Mouse (Mus musculus) kidney, embryonic 15.5 days (tissue): ENCODE results near the gene Exoc4. TPM values are rescaled to one million over a fixed set of nuclear protein-coding genes. Genes with fewer than 3 reads are reported as not detected.

Experiments
- ATAC-seq: fragments of 200-750 bp; cut with Nextera tagmentation; replicated peaks from 2 replicates; pipeline ENCODE4 v1.8.0; 2017; ENCODE audit warnings: moderate TSS enrichment; ENCODE audit not compliant: low FRiP score
- H3K27ac ChIP-seq: fragments of 300-500 bp; sonication (generic); 2 replicates; pipeline ENCODE4 v1.5.1; 2015; ENCODE audit warnings: mild to moderate bottlenecking, inconsistent platforms
- H3K27me3 ChIP-seq: fragments of 300-500 bp; sonication (generic); 2 replicates; pipeline ENCODE4 v1.6.1; 2015; ENCODE audit warnings: inconsistent platforms
- H3K36me3 ChIP-seq: fragments of 300-500 bp; sonication (generic); 2 replicates; pipeline ENCODE4 v1.6.1; 2015; ENCODE audit warnings: inconsistent platforms
- H3K4me1 ChIP-seq: fragments of 300-500 bp; sonication (generic); 2 replicates; pipeline ENCODE4 v1.6.1; 2015; ENCODE audit warnings: inconsistent platforms
- H3K4me2 ChIP-seq: fragments of 300-500 bp; sonication (generic); 2 replicates; pipeline ENCODE4 v1.6.1; 2015; ENCODE audit warnings: moderate library complexity, mild to moderate bottlenecking, inconsistent platforms
- H3K4me3 ChIP-seq: fragments of 300-500 bp; sonication (generic); replicated peaks from 2 replicates; pipeline ENCODE4 v1.5.1; 2015; ENCODE audit warnings: mild to moderate bottlenecking, inconsistent platforms
- H3K9ac ChIP-seq: fragments of 300-500 bp; sonication (generic); 2 replicates; pipeline ENCODE4 v1.6.1; 2015; ENCODE audit warnings: mild to moderate bottlenecking, inconsistent platforms
- H3K9me3 ChIP-seq: fragments of 300-500 bp; sonication (generic); replicated peaks from 2 replicates; pipeline ENCODE4 v1.6.1; 2016; ENCODE audit warnings: inconsistent platforms
- WGBS: fragments of 180-500 bp; shearing (Covaris S2); methylation state at CpG from one replicate; pipeline ENCODE4 v1.1.7; 2015; ENCODE audit warnings: mixed read lengths; 5-methylcytosine and 5-hydroxymethylcytosine counted together
- polyA plus RNA-seq: library from polyadenylated mRNA; unstranded; fragments of >200 nt; fragmentation: Nextera tagmentation; extraction: Ambion mirVana; gene quantifications from 2 replicates; pipeline ENCODE4 v1.2.1, GENCODE M21; 2015

Gene Exoc4
- polyA plus RNA-seq, 1 experiment from 2014 or later, result 39.9 TPM

DNA sequence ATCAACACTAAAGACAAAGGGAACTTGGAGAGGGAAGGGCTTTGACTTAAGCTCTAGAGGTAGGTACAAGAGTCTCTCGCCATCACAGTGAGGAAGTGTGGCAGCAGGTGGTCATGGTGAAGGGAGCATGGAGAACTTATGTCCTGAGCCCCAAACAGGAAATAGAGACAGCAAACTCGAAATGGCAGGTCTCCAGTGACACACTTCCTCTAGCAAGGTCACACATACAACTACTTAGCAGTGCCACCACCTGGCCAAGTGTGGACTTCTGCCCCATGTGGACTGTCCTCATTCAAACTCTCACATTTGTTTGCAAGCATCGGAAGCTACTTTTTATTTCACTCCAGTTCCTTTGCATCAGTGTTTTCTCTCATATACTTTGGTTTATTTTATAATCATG lies 74.0 kb downstream of the Exoc4 start:
- H3K4me2 ChIP-seq, result no peak overlapping the region
- WGBS, result 79% methylated on average over 3 of the region's 3 CpGs
- no peaks in the 10 kb centered on the region for H3K4me1 ChIP-seq
- no peaks in the 10 kb centered on the region for H3K27me3 ChIP-seq
- ATAC-seq, result no peak
- H3K9me3 ChIP-seq, result no peaks in the 10 kb centered on the region
- no peak overlapping the region for H3K9ac ChIP-seq
- no peak overlapping the region for H3K27ac ChIP-seq
- H3K4me3 ChIP-seq, result no peak overlapping the region
- H3K36me3 ChIP-seq, result no peaks in the 10 kb centered on the region

DNA sequence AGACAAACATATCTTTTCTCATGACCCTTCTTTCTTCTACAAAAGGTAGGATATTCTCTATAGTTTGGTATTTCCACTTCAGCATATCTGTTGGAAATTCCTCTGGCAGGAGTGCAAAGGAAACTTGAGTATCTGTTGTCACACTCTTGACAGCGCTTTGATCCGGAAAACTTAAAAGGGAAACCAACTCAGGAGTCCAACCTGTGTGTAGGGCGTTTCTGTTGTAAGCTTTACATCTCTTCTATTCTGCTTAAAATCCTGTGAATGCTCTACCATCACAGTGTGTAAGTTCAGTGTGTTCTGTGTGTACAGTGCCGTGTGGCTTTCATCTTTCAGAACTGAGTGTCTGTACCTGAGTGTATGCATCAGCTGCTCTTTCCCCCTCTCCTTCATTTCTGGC lies 74.5 kb downstream of the Exoc4 start:
- H3K4me3 ChIP-seq, result no peak overlapping the region
- H3K9me3 ChIP-seq, result no peaks in the 10 kb centered on the region
- WGBS, result 84% methylated on average over 4 of the region's 4 CpGs
- H3K36me3 ChIP-seq, result no peaks in the 10 kb centered on the region
- H3K27me3 ChIP-seq, result no peaks in the 10 kb centered on the region
- H3K4me2 ChIP-seq, result no peak overlapping the region
- no peaks in the 10 kb centered on the region for H3K4me1 ChIP-seq
- ATAC-seq, result no peak
- H3K9ac ChIP-seq, result no peak overlapping the region
- no peak overlapping the region for H3K27ac ChIP-seq

DNA sequence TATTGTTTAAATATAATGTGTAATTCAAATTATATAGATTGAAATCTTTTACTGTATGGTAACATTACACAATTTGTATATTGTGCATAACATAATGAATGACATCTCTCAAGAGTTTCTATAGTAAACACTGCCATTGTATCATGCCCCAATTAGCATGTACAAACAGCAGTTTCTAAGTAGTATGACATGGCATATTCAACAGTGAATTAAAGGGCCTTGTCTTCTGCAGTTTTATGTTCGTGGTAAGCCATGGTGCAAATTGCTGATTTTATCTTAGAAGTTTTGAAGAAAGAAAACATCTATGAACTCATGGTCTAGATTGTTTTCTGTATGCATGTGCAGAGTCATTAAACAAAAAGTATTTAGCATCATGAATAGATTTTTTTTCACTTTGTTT lies 79.4 kb downstream of the Exoc4 start:
- WGBS, result 71% methylated on average over 1 of the region's 1 CpGs
- Histone ChIP-seq H3K4me1 (no peaks in the 10 kb centered on the region), H3K9me3 (no peaks in the 10 kb centered on the region), H3K4me2 (no peak overlapping the region), H3K9ac (no peak overlapping the region), H3K36me3 (peaks cover 6% of the 10 kb centered on the region; the same call in 1 of the 2 replicates), H3K4me3 (no peak overlapping the region), H3K27me3 (no peaks in the 10 kb centered on the region), H3K27ac (no peak overlapping the region)
- no peak for ATAC-seq

DNA sequence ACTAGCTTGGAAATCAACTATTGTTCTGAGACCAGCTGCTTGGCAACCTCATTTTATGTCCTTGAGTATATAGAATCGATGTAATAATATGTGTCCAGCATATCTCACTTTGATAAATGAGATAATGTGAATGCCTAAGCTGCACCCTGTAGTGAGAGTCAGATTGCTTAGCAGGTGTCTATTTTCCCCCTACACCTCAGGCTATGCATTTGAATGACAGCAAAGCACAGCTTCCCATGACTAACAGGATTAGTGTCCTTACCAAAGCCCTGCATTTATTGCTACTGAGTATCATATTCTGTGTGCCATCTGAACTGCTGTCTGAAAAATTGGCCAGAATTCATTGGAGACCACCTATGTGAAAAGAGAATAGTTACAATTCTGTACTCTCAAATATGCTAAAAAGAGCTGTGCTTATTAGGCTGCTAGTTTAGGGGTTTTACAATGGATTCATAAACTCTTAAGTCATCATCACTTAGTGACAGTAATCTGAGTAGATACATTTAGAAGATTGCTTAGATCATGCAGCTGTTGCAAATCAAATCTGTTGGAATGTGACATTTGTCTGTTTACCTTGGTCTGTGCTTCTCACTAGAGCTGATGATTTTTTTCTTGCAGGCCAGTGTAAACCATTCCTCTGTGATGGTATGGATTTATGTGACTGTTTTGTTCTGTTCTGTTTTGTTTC lies 98.3 kb downstream of the Exoc4 start:
- Histone ChIP-seq H3K9me3 (no peaks in the 10 kb centered on the region), H3K27ac (no peak overlapping the region), H3K4me1 (no peaks in the 10 kb centered on the region), H3K4me2 (no peak overlapping the region), H3K9ac (no peak overlapping the region), H3K4me3 (no peak overlapping the region), H3K36me3 (no peaks in the 10 kb centered on the region), H3K27me3 (no peaks in the 10 kb centered on the region)
- no peak for ATAC-seq
- WGBS, result 63% methylated on average over 1 of the region's 1 CpGs

DNA sequence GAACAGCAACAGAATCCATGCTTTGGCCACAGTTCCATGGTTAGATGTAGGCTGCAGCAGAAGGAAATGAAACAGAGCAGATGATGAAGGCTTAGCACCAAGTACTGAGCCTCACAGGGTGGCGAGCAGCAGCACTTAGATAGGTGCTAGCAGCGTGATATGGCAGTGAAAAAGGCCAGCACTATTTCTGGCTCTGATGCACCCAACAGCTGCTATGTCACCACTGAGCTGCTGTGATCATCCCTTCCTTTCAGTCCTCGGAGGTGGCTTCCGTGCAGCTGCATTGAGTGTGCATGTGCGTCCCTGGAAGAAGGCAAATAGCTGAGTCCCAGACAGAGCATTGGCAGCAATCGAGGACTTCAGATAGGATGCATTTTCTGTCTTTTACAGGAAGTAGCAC lies 112.7 kb downstream of the Exoc4 start:
- Histone ChIP-seq H3K4me3 (no peak overlapping the region), H3K27me3 (no peaks in the 10 kb centered on the region), H3K9ac (no peak overlapping the region), H3K4me2 (no peak overlapping the region), H3K9me3 (no peaks in the 10 kb centered on the region), H3K36me3 (0 out of 2 replicates have a peak, but pooled peaks cover 3% of the 10 kb centered on the region), H3K27ac (no peak overlapping the region), H3K4me1 (no peaks in the 10 kb centered on the region)
- no peak for ATAC-seq
- 84% methylated on average over 6 of the region's 6 CpGs for WGBS

DNA sequence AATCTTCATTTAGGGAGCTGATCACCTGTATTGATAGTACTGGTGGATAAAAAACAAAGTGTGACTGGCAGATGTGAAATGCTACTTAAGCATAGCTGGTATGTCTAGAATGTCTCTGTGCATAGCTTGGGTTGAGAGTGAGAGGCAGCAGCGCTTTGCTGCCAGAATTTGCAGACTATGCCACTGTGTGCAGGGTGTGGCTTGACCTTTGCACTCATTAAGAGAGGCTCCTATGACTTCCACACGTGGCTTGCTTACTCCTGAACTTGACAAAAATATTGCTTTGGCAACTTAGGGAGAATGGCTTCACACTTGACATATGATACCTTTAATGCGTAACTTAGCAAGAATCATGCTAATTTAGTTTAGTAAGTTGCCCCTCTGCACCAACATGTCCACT lies 131.6 kb downstream of the Exoc4 start:
- 48% methylated on average over 3 of the region's 3 CpGs for WGBS
- no peaks in the 10 kb centered on the region for H3K36me3 ChIP-seq
- no peak overlapping the region for H3K4me3 ChIP-seq
- no peak overlapping the region for H3K27ac ChIP-seq
- H3K27me3 ChIP-seq, result no peaks in the 10 kb centered on the region
- no peak overlapping the region for H3K4me2 ChIP-seq
- ATAC-seq, result no peak
- no peaks in the 10 kb centered on the region for H3K9me3 ChIP-seq
- no peak overlapping the region for H3K9ac ChIP-seq
- H3K4me1 ChIP-seq, result no peaks in the 10 kb centered on the region

DNA sequence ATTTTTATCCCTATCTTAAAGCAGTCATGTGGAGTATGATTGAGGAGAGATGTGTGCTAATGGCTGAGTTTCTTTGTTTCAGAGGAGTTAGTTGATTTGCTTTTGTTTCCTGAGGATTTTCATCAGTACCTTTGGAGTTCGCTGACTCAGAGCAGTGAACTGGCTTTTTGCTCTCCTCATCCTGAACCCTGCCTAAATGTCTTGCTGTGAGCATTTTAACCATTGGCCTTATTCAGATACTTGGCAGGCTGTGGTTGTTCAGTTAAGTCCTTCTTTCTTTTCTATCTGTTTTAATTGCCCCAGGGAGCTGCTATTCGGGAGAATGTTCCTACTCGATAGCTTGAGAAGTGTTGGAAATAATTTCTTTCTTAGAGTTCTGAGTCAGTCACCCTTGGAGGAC lies 133.3 kb downstream of the Exoc4 start:
- Histone ChIP-seq H3K4me3 (no peak overlapping the region), H3K9ac (no peak overlapping the region), H3K27me3 (no peaks in the 10 kb centered on the region), H3K4me2 (no peak overlapping the region), H3K9me3 (no peaks in the 10 kb centered on the region), H3K27ac (no peak overlapping the region), H3K36me3 (no peaks in the 10 kb centered on the region), H3K4me1 (no peaks in the 10 kb centered on the region)
- ATAC-seq, result no peak
- WGBS, result 83% methylated on average over 3 of the region's 3 CpGs

DNA sequence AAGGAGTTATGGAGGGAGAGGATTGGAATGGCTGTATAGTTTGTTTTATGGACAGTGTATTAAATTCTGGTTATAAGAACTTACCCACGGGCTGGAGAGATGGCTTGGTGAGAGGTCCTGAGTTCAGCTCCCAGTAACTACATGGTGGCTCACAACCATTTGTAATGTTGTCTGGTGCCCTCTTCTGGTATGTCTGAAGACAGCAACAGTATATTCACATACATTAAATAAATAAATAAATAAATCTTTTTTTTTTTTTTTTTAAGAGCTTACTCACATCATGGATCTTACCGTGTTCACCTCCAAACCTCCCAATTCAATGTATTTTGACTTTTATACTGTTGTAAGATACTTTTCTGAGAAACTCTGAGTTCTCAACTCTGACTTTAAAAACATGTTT lies 143.1 kb downstream of the Exoc4 start:
- Histone ChIP-seq H3K4me3 (no peak overlapping the region), H3K9me3 (no peaks in the 10 kb centered on the region), H3K4me1 (no peaks in the 10 kb centered on the region), H3K27ac (no peak overlapping the region), H3K36me3 (no peaks in the 10 kb centered on the region), H3K27me3 (no peaks in the 10 kb centered on the region), H3K9ac (no peak overlapping the region), H3K4me2 (no peak overlapping the region)
- WGBS, result 76% methylated on average over 2 of the region's 2 CpGs
- ATAC-seq, result no peak

DNA sequence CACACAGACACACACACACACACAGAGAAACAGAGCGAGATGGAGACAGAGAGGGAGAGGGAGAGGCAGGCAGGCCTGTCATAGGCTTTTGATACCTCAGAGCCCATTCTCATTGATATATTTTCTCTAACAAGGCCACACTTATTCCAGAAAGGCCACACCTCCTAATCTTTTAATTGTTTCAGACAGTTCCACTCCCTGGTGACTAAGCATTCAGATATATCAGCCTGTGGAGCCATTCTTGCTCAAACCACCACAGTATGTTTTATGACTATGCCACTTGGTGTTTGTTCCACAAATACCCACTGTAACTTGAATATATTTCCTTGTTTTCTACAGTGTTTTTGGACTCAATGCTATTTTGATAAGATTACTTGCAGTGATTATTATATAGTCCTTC lies 150.6 kb downstream of the Exoc4 start:
- Histone ChIP-seq H3K9me3 (no peaks in the 10 kb centered on the region), H3K27me3 (no peaks in the 10 kb centered on the region), H3K4me2 (no peak overlapping the region), H3K4me1 (no peaks in the 10 kb centered on the region), H3K9ac (no peak overlapping the region), H3K27ac (no peak overlapping the region), H3K4me3 (no peak overlapping the region), H3K36me3 (no peaks in the 10 kb centered on the region)
- 83% methylated on average over 1 of the region's 1 CpGs for WGBS
- ATAC-seq, result no peak

DNA sequence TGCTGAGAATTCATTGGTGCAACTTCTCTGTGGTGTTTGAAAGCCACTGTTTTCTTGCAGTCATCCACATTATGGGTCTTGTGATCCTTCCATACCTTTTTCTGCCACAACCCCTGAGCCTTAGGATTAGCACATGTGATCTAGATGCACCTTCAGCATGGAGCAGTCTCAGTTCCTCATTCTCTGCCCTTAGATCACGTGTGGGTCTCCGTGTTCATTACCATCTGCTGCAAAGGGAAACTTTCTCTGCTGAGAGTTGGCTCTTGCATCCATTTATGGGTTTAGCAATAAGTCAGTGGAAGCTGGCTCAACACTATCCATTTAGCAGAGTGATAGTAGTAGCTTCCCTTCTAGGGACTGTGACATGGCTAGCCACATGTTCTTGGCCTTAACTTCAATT lies 152.3 kb downstream of the Exoc4 start:
- Histone ChIP-seq H3K9me3 (no peaks in the 10 kb centered on the region), H3K4me2 (no peak overlapping the region), H3K36me3 (no peaks in the 10 kb centered on the region), H3K27ac (no peak overlapping the region), H3K4me3 (no peak overlapping the region), H3K27me3 (no peaks in the 10 kb centered on the region), H3K9ac (no peak overlapping the region), H3K4me1 (no peaks in the 10 kb centered on the region)
- no peak for ATAC-seq
- WGBS, result 95% methylated on average over 2 of the region's 2 CpGs

DNA sequence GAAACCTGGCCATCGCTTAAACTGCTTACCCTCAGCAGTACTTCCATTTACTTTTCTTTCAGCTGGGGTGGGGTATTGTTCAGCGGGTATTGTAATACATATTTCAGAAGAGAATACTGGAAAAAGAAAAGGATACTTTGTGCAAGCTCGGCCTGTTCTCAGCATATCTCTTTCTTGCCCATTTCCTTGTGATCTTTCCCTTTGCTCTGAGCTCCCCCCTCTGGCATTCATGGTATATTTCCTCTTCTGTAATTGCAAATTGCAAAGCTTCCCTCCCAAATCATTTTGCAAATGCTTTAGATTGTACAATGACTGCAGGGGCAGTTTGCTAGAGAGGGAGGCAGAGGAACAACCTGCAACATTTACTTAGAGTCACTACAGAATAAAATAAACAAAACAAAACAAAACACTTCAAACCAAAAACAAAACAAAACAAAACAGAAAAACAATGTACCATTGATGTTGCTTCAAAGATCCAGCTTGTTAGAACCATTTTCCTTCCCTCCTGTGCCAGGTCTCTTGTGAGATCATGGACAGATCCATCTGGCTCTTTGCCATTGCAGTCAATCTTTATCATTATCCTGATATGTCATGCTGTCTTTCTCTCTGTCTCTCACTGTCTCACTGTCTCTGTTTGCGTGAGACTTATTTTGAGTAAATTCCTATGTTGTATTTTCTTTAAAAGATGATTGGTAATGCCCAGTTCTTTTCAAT lies 156.8 kb downstream of the Exoc4 start:
- no peak overlapping the region for H3K4me3 ChIP-seq
- no peak overlapping the region for H3K27ac ChIP-seq
- H3K27me3 ChIP-seq, result no peaks in the 10 kb centered on the region
- ATAC-seq, result no peak
- 62% methylated on average over 4 of the region's 4 CpGs for WGBS
- H3K4me2 ChIP-seq, result no peak overlapping the region
- H3K9me3 ChIP-seq, result no peaks in the 10 kb centered on the region
- no peaks in the 10 kb centered on the region for H3K36me3 ChIP-seq
- H3K4me1 ChIP-seq, result no peaks in the 10 kb centered on the region
- no peak overlapping the region for H3K9ac ChIP-seq

DNA sequence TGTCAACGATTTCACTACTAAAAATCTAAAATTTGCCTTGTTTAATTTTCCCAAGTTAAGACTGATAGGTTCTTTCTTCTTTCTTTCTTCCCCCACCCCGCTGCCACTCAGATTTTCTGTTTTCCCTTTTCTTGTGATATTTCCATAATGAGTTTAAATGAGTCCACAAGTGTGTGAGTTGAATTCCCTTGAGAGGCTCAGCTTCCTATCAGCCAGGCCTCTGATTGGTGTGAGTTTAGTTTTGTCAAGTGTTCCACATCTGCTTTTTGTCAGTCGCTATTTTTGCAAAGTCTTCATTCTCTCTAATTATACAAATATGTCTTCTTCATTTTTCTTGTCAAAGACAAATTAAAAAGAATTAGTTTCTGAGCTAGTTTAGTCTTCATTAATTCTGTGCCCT lies 160.7 kb downstream of the Exoc4 start:
- Histone ChIP-seq H3K4me3 (no peak overlapping the region), H3K27me3 (no peaks in the 10 kb centered on the region), H3K36me3 (no peaks in the 10 kb centered on the region), H3K4me1 (no peaks in the 10 kb centered on the region), H3K27ac (no peak overlapping the region), H3K9me3 (no peaks in the 10 kb centered on the region), H3K9ac (no peak overlapping the region), H3K4me2 (no peak overlapping the region)
- ATAC-seq, result no peak
- WGBS, result 76% methylated on average over 3 of the region's 3 CpGs

DNA sequence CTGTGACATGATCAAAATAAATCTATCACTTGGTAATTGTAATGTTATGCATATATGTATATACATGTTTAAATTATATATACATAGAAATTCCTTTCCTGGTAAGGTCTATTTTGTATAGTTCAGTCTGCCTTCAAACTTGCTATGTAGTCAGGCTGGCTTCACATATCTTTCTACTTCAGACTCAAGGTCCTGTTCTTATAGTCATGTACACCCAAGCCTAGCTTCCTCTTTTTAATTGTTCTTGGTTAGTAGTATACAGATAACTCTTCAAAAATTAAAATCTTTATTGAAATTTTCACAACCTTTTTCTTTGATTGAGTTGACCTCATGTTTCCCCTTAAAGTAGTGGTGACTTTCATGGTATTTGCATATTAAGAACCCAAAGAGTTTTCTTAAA lies 176.1 kb downstream of the Exoc4 start:
- Histone ChIP-seq H3K36me3 (no peaks in the 10 kb centered on the region), H3K9ac (no peak overlapping the region), H3K4me3 (no peak overlapping the region), H3K4me1 (no peaks in the 10 kb centered on the region), H3K9me3 (no peaks in the 10 kb centered on the region), H3K27me3 (no peaks in the 10 kb centered on the region), H3K27ac (no peak overlapping the region), H3K4me2 (no peak overlapping the region)
- no peak for ATAC-seq
